Mouse (Mus musculus) embryonic stem cell, embryonic (primary cell): ENCODE measurements around the gene Wnt3.

Source experiments
- CTCF ChIA-PET, 4 experiments: fragments of 300-600 bp in 2 of 4; fragments of 350-600 bp in 2 of 4; sonication (Branson Sonifier 250); formaldehyde crosslinking; loops; one replicate each; lab custom pipeline; 2022; ENCODE audit warnings: inconsistent platforms in 2 of 4; lab: Charles Lee
- POLR2A ChIA-PET, 4 experiments: fragments of 300-600 bp in 2 of 4; fragments of 350-600 bp in 2 of 4; sonication (Branson Sonifier 250); formaldehyde crosslinking; loops; one replicate each; lab custom pipeline; 2022; ENCODE audit warnings: antibody characterized with exemption in 4 of 4, inconsistent platforms in 1 of 4; lab: Charles Lee

Gene Wnt3

DNA sequence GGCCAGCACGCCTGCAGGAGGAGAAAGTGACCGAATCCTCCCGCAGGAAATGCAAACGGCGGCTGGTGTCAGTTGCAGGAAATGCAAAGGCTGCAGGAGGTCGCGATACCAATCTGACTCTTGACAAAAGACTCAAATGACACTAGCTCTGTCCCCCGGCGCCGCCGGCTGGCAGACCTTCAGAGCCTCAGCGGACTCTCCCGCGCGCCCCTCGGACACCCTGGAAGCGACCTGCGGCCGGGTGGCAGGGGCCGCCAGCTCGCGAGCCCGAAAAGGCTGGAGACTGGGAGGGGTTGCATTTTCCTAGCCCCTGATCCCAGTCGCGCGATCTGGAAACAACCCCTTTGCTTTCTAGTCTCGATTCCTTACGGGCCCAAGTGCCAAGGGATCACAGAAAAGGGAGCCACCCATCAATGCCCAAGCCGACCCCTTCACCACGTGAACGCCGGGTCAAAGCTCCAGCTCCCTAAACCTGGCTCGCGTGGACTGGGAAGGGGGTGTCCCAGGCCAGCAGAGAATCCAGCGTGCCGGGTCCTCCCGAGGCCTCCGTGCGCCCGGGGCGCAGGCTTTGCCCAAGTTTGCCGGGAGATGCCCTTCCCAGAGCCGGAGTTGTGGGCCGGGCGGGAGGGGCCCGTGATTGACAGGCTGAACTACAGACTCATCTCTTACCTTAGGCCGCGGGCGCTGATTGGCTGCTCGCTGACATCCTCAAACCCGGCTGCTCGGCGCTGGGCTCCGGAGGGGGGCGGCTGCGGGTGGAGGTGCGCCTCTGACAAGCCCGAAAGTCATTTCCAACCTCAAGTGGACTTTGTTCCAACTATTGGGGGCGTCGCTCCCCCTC is at the start of gene Wnt3:
Gene Wnt3, plus strand, starts transcription at position 764 of the 841 bp plus-strand sequence.
- CTCF ChIA-PET, result interaction anchor here in 1 of 4 experiments (1.4 kb wide), 1 partner anchor 10 kb away, joined by 3 read pairs; no protein-coding TSS in a partner anchor
- POLR2A ChIA-PET, result interaction anchor here in 3 of 4 experiments (0.5 to 1.4 kb wide), 4 partner anchors 21 to 190 kb away, joined by 3 to 4 read pairs (median 3); no protein-coding TSS in a partner anchor

DNA sequence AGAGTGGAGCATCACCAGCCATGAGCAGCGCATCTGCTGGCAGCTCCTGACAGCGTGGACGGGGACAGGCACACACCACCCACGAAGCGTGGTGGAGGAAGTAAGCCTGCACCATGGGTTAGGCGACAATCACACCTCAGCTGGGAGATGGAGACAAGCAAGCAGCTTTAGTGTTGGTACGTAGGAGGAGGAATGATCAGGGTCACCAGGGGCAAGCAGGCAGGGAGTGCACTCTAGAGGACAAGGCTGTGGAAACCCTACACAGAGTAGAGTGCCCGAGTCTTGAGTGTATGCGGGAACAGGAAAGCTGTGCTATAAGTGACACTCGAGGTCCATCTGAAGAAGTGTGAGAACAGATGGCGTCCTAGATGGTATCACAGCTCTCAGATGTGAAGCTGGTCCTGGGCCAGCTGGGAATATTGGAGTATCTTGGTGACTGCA is 49.6 kb upstream of the Wnt3 start:
- ChIA-PET POLR2A (interaction anchor here in 1 of 4 experiments (0.7 to 1.1 kb wide), 2 partner anchors 26 to 376 kb away, joined by 3 read pairs; partner anchors contain the start of gene Gosr2), CTCF (interaction anchor here in 1 of 4 experiments (0.6 kb wide), 1 partner anchor 322 kb away, joined by 4 read pairs; no protein-coding TSS in a partner anchor)

DNA sequence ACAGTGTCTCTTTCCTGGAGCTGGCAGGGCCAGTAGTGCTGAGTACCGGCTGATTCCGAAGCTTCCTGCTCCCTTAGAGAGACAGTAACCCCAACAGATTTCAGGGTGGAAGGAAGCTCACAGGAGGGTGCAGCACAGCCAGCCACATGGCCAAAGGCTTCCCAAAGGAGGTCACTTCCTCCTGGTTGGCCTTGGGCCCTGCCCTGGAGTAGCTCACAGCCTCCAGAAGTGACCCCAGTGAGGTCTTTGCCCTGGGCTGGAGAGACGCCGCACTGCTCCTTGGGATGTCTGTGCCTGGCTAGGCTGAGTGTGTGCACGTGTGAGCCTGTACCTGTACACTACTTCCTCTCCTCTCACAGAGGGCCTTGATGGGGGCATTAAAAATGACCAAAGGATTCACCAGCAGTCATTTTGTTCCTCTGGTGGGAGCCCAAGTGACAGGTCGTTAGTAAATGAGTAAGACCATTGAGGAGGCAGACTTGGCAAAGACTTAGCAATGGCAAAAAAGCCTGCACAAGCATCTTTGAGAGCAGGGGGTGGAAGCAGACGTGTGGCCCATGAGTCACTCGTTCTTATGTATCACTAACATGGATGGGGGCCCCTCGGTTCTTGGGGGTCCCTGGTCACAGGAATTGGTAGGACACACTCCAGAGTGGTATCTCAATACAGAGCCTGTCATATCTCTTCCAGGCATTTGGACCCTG is 44.5 kb upstream of the Wnt3 start:
- ChIA-PET POLR2A (no interaction called here), CTCF (no interaction called here)

DNA sequence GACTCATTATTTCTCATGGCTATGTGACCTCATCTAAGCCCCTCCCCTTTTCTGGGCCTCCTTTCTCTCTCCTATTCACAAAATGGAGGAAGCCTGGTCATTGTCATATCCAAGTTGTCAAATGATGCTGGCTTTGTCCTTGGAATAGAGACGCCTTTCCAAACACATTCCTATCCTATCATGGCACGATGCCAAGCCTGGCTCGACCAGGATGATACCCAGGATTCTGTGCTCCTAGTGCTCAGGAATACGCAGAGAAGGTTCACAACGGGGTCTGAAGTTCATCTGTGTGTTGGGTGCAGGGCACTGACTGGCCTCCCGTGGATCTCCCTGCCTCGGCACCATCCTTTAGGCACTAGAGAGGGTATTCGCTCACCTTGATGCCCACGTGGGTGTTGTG is 42.4 kb upstream of the Wnt3 start:
- CTCF ChIA-PET, result interaction anchor here in 1 of 4 experiments (0.6 kb wide), 1 partner anchor 681 kb away, joined by 3 read pairs; no protein-coding TSS in a partner anchor

DNA sequence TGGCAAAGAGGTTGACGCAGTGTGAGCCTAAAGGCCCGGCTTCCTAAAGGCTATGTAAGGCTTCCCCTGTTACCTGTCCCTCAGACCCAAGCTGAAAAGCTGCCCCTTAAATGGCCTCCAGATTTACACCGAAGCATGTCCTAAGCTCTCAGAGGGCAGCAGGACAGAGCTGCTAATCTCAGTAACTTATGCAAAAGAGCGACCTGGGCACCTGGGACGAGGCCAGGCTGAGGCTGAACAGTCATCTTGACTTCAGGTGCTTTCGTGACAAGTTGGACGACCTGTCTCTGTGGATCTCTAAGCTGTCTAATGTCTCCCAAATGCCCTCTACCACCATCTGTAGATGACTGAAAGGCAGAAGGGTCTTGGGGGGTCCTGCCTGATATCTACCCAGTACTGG is 41.6 kb upstream of the Wnt3 start:
- POLR2A ChIA-PET, result no interaction called here
- CTCF ChIA-PET, result interaction anchor here in 1 of 4 experiments (0.6 kb wide), 1 partner anchor 169 kb away, joined by 3 read pairs; no protein-coding TSS in a partner anchor

More for the DNA sequence above, 42.4 kb upstream of the Wnt3 start:
- POLR2A ChIA-PET, result interaction anchor here in 3 of 4 experiments (0.5 to 1.0 kb wide), 3 partner anchors 18 to 130 kb away, joined by 3 read pairs; no protein-coding TSS in a partner anchor

DNA sequence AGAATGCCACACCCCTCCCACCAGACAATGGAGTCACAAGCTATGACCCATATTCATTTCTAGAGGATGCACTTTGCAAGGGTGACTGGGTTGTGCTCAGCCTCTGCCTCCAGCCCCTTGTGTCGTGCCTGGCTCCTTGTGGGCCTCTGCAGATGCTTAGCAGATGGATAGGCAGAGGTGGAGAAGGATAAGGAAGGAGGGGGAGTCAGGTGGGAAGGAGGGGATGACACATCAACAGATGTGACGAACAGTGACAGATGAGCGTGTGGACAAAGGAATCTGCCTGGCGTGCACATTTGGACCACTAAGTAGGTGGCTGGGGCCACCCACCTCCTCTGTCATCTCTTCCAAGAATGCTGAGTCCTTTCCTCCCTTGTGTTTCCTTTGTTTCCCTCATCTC is 40.9 kb upstream of the Wnt3 start:
- ChIA-PET CTCF (interaction anchor here in 2 of 4 experiments (0.6 kb wide), 2 partner anchors 75 to 169 kb away, joined by 3 to 6 read pairs; no protein-coding TSS in a partner anchor), POLR2A (interaction anchor here in 1 of 4 experiments (0.7 kb wide), 1 partner anchor 12 kb away, joined by 3 read pairs; no protein-coding TSS in a partner anchor)

DNA sequence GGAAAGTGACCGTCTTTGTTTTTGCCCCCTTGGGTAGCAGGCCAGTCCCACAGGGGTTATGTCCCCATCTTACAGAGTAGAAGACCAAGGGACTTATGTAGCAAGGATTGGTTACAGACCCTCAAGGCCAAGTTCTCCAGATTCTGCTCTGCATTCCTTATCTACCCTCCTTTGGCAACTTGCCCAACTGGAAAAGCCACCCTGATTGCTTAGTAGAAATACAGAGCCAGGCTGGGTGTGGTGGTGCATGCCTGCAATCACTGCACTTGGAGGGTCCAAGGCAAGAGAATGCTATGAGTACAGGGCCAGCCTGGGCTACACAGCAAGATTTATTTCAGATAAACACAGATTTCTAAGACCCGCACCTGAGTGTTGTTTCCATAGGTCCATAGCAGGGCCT is 40.0 kb upstream of the Wnt3 start:
- ChIA-PET CTCF (interaction anchor here in 2 of 4 experiments (0.5 to 0.7 kb wide), 2 partner anchors 12 to 94 kb away, joined by 3 to 6 read pairs; no protein-coding TSS in a partner anchor), POLR2A (interaction anchor here in 1 of 4 experiments (0.7 kb wide), 2 partner anchors 104 to 425 kb away, joined by 3 read pairs; no protein-coding TSS in a partner anchor)

DNA sequence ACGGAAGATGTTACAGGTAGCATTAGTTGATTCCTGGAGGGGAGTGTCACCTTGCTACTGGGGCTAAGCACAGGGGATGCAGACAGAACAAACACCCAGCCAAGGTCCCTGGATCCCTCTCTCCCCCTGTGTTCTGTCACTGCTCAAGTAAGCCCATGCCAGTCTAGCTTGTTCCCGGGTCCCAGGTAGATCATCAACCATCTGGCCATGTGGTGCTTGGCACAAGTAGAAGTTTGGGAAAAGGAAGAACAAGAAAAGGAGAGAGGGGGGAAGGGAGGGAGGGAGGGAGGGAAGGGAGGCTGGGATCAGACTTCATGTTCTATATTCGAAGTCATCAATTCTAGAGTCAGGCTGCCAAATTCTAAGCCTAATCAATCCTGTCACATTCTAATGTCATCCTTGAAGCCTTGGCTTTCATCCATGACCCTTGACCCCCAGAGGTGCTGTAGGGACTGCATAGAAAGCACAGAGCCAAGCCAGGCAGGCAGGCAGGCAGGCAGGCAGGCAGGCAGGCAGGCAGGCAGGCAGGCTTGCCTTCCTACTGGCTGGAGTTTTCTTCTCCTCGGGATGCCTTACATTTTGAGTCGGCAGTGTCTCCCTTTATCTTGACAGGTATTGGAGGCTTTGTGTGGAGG is 39.4 kb upstream of the Wnt3 start:
- ChIA-PET CTCF (interaction anchor here in 2 of 4 experiments (0.5 to 0.7 kb wide), 2 partner anchors 13 to 95 kb away, joined by 3 to 6 read pairs; no protein-coding TSS in a partner anchor), POLR2A (interaction anchor here in 1 of 4 experiments (0.6 to 0.7 kb wide), 3 partner anchors 103 to 424 kb away, joined by 3 read pairs; no protein-coding TSS in a partner anchor)

DNA sequence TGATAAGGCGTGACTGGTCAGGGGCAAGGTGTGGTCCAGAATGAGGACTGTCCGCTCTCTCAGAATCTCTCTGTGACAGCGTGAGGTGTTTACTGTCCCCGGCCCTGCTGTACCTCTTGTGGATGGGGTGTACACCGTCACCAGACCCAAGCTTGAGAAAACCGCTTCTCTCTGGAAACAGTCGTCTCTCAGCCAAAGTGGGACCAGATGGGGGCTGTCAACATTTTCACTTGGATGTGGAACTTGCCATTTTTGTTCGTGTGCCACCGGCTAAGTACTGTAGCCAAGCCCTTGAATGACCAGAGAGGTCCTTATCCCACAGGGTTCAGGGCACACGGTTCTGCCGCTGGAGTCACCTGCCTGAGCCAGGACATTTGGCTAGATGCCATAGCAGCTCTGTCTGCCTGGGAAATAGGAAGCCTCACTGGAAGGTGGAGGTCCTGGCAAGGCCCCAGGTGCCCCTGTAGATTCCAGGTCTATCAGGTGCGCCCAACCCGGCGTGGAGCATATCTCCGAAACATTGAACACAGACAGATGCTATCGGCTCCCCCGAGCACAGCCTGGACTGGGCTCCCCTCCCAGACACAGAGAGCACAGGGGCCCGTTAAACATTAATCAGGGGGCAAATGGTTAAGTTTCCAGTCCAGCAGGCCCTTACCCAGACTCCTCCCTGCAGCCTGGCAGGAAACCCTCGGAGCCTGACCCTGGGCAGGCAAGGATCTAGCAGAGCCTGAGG is 38.7 kb upstream of the Wnt3 start:
- POLR2A ChIA-PET, result interaction anchor here in 1 of 4 experiments (0.6 kb wide), 1 partner anchor 208 kb away, joined by 3 read pairs; no protein-coding TSS in a partner anchor
- CTCF ChIA-PET, result no interaction called here

DNA sequence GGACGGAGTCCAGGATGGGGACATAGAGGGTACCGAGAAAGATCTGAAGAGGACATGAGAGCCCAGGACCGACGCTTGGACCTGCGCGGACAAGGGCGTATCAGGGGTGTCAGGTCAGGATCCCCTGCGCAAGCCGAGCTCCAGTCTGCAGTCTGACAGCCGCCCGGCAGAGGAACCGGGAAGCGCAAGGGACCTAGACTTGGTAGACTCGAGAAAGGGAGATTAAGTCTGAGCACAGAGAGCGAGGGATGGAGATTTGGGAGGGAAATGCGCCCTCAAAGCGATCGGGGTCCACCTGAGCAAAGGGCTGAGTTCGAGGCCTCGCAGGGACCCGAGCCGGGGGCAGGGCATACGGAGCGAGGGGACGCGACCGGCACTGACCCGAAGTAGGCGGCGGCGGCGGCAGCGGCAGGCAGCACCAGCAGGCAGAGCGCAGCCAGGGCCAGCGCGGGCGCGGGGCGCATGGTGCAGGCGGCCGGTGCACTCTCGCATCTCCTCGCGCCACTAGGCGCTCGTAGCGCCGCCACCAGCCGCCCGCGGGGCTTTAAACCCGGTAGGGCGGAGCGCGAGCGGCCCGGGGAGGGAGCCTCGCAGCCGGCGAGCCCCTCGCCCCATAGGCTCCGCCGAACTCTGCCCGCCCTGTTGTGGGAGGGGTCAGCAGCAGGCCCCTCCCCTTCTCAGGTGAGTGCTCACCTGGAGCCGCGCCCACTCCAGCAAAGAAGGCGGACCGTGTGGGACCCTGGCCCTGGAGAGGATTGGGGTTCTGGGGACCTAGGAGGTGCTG is 24.5 kb upstream of the Wnt3 start, which contains the start of gene Wnt9b:
Gene Wnt9b, minus strand, starts transcription at position 516 of the 784 bp plus-strand sequence.
- POLR2A ChIA-PET, result interaction anchor here in 3 of 4 experiments (0.6 to 0.9 kb wide), 5 partner anchors 9 to 1495 kb away, joined by 3 read pairs; partner anchors contain the start of gene Arf2 (in 1 of the 3)
- CTCF ChIA-PET, result interaction anchor here in 2 of 4 experiments (0.8 to 2.0 kb wide), 3 partner anchors 9 to 110 kb away, joined by 3 to 11 read pairs (median 5); no protein-coding TSS in a partner anchor

DNA sequence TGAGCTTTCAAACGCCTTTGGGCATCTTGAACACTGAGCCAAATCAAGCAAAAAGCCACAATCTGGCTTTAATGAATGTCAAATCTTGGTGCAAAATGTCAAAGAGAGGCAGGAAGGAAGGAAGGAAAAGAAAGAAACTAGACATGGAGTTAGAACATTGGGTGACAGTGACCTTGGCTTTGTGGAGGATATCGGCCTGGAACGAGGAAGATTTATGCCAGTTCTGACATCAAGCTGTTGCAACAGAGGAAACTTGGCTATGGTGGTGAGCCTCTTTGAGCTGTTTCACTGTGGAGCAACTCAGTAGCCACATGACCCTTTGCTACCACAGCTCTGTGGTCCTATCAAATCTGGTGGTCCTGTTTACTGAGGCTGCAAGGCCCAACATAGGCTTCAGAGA is 23.3 kb upstream of the Wnt3 start:
- CTCF ChIA-PET, result interaction anchor here in 2 of 4 experiments (1.1 to 2.0 kb wide), 4 partner anchors 8 to 111 kb away, joined by 3 to 11 read pairs (median 5); no protein-coding TSS in a partner anchor
- POLR2A ChIA-PET, result no interaction called here

DNA sequence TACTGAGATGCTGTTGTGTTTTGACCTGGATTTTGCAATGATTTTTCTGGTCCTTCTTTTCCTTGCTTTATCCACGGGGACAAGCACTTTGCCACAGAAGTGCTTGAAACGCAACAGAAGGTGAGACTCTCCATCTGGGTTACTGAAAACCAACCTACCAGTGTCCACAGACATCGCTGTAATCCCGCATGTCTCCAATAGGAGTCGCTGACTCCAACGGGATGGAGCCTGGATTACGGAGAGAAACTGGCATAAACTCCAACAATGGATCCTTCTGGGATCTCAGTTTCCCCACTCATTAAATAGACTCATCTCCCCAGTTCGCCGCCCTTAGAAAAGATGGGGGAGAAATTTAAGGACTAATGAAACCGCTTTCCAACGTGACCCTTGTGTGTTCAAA is 15.9 kb upstream of the Wnt3 start:
- POLR2A ChIA-PET, result no interaction called here
- CTCF ChIA-PET, result interaction anchor here in 3 of 4 experiments (0.7 to 2.2 kb wide), 20 partner anchors 8 to 427 kb away, joined by 3 to 19 read pairs (median 5); partner anchors contain the start of genes Lyzl6 (in 1 of the 3) and Wnt9b (in 1 of the 3)

DNA sequence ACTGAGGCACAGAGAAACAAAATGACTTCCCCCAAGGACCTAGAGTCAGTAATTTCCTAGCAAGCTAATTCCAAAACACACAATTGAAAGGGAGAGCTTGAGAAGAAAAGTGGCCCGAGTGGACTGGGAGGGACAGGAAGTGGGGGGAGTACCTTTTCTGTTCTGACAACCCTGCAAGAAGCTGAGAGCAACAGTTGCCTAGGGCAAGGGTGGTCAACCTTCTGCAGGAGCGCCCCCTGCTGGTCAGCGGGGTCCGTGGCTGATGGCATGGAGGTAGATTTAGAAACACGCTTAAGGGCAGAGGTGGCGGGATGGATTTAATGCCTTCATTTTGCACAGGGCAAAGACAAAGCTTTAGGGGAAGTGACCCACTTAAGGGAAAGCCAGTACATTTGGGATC is 15.2 kb upstream of the Wnt3 start:
- ChIA-PET POLR2A (interaction anchor here in 1 of 4 experiments (1.0 to 1.6 kb wide), 2 partner anchors 10 to 95 kb away, joined by 3 to 4 read pairs; no protein-coding TSS in a partner anchor), CTCF (interaction anchor here (0.6 to 2.2 kb wide), 29 partner anchors 9 to 428 kb away, joined by 3 to 20 read pairs (median 4); partner anchors contain the start of genes Gosr2 (in 1 of the 4), Lyzl6 (in 1 of the 4) and Wnt9b (in 1 of the 4))

DNA sequence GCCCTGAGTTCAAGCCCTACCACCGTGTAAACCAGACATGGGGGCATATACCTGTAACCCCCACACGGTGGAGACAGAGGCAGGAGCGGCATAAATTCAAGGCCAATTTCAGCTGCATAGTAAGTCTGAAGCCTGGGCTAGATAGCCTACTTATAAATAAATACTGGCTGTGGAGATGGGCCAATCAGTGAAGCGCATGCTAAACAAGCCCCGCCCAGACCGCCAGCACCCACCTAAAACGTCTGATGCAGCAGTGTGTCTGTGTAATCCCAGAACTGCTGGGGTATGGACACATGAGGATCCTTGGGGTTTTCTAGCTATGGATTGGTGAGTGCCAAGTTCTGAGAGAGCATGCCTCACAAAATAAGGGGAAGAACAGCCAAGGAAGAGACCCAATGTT is 13.8 kb upstream of the Wnt3 start:
- POLR2A ChIA-PET, result interaction anchor here in 1 of 4 experiments (1.6 kb wide), 1 partner anchor 94 kb away, joined by 4 read pairs; no protein-coding TSS in a partner anchor
- CTCF ChIA-PET, result interaction anchor here in 3 of 4 experiments (0.6 to 2.1 kb wide), 7 partner anchors 12 to 427 kb away, joined by 3 to 6 read pairs (median 3); no protein-coding TSS in a partner anchor

DNA sequence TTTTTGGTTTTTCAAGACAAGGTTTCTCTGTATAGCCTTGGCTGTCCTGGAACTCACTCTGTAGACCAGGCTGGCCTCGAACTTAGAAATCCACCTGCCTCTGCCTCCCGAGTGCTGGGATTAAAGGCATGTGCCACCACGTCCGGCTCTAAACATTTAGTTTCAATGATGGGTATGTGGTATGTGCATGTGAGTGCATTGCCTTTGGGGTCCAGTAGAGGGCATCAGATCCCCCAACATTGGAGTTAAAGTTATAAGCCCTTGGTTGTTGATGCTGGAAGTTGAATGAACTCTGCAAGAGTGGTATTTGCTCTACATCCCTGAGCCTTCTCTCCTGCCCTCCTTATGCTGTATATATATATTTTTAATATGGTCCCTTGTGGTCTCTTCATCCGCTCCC is 13.1 kb upstream of the Wnt3 start:
- ChIA-PET POLR2A (interaction anchor here in 1 of 4 experiments (0.6 kb wide), 1 partner anchor 445 kb away, joined by 4 read pairs; no protein-coding TSS in a partner anchor), CTCF (interaction anchor here in 3 of 4 experiments (0.6 to 1.9 kb wide), 4 partner anchors 121 to 428 kb away, joined by 3 to 6 read pairs (median 3); no protein-coding TSS in a partner anchor)
